Mouse (Mus musculus) midbrain, embryonic 12.5 days (tissue): ENCODE measurements around the gene Mrpl52. TPM values are rescaled to one million over a fixed set of nuclear protein-coding genes. Genes with fewer than 3 reads are reported as not detected.

Source experiments
- ATAC-seq: fragments of 200-750 bp; cut with Nextera tagmentation; 2 replicates; pipeline ENCODE4 v1.8.0; 2017; ENCODE audit warnings: low read depth, moderate TSS enrichment, moderate library complexity; ENCODE audit not compliant: low FRiP score
- H3K27ac ChIP-seq: fragments of 300-500 bp; sonication (generic); replicated peaks from 2 replicates; pipeline ENCODE4 v1.5.1; 2016; ENCODE audit warnings: mild to moderate bottlenecking
- H3K27me3 ChIP-seq: fragments of 300-500 bp; sonication (generic); 2 replicates; pipeline ENCODE4 v1.6.1; 2016; ENCODE audit warnings: mild to moderate bottlenecking
- H3K36me3 ChIP-seq: fragments of 300-500 bp; sonication (generic); 2 replicates; pipeline ENCODE4 v1.6.1; 2016
- H3K4me1 ChIP-seq: fragments of 300-500 bp; sonication (generic); 2 replicates; pipeline ENCODE4 v1.6.1; 2016
- H3K4me2 ChIP-seq: fragments of 300-500 bp; sonication (generic); replicated peaks from 2 replicates; pipeline ENCODE4 v1.6.1; 2016; ENCODE audit warnings: mild to moderate bottlenecking, moderate library complexity
- H3K4me3 ChIP-seq: fragments of 300-500 bp; sonication (generic); 2 replicates; pipeline ENCODE4 v1.5.1; 2016; ENCODE audit warnings: mild to moderate bottlenecking
- H3K9ac ChIP-seq: fragments of 300-500 bp; sonication (generic); replicated peaks from 2 replicates; pipeline ENCODE4 v1.6.1; 2016; ENCODE audit warnings: mild to moderate bottlenecking, moderate library complexity
- H3K9me3 ChIP-seq: fragments of 300-500 bp; sonication (generic); 2 replicates; pipeline ENCODE4 v1.6.1; 2016; ENCODE audit warnings: mild to moderate bottlenecking
- WGBS: fragments of 180-500 bp; shearing (Covaris S2); methylation state at CpG from one replicate; pipeline ENCODE4 v1.1.7; 2016; 5-methylcytosine and 5-hydroxymethylcytosine counted together
- polyA plus RNA-seq: library from polyadenylated mRNA; unstranded; fragments of >200 nt; fragmentation: Nextera tagmentation; extraction: Ambion mirVana; gene quantifications from 2 replicates; pipeline ENCODE4 v1.2.1, GENCODE M21; 2016

Gene Mrpl52
- polyA plus RNA-seq = 262 and 264 TPM in 2 replicates

DNA sequence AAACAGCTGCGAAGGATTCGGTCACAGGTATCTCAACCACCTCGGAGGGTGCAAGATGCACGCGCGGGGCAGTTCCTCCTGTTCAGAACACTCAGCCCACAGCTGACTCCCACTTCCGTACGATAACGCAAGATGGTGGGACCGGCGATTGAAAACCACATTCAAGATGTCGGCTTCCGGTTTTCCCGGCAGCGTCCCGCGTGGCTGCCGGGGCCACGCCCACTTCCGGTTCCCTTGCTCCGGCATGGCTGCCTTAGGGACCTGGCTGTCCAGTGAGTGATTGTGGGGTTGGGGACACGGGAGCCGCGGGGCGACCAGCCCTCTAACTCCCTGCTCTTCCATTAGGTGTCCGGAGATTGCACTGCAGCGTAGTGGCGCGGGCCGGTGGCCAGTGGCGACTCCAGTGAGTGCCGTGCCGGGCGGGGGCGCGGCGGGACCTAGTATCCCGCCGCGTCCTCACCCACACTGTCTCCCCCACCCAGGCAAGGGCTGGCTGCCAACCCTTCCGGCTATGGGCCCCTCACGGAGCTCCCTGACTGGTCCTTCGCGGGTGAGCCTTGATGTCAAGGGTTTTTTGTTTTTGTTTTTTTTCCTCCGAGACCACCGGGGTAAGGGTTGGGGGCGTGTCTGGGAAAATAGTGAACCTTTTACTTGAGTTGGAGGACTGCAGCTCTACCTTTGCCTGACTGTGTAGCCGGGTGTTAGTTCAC, at the start of gene Mrpl52:
Gene Mrpl52 (plus strand): TSS at position 221 of the 710 bp plus-strand sequence.
- H3K9me3 ChIP-seq = no peaks in the 10 kb centered on the region
- peaks cover 10% of the 10 kb centered on the region; the same call in 1 of the 2 replicates for H3K36me3 ChIP-seq
- no peaks in the 10 kb centered on the region for H3K27me3 ChIP-seq
- H3K9ac ChIP-seq = peak within 1 kb of the TSS; percentile 84
- ATAC-seq = peak; percentile 80
- peaks cover 39% of the 10 kb centered on the region for H3K4me1 ChIP-seq
- WGBS = under 1% methylated on average over 48 of the region's 48 CpGs
- H3K4me3 ChIP-seq = peak within 1 kb of the TSS; percentile 86
- H3K27ac ChIP-seq = peak within 1 kb of the TSS; percentile 83
- H3K4me2 ChIP-seq = peak within 1 kb of the TSS; percentile 64

DNA sequence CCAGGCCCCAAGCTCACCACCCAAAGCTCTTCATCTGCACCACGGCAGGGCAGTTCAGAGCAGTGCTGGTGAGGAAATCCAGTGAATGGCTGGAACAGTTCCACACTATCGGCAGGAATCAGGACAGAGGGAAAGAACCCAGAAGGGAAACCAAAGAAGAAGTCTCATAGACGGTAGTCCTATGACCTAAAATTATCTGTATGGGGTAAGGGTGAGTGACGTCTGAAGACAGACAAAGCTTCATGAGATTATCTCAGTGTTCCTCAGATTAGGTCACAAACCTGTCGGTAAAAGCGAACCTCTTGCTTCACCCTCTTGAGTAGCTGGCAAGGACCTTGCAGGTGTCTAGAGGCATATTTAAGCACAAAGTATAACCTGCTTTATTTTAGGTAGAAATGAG, 49.5 kb upstream of the Mrpl52 start:
- Histone ChIP-seq H3K4me2 (no peak overlapping the region), H3K27me3 (no peaks in the 10 kb centered on the region), H3K27ac (no peak overlapping the region), H3K4me3 (no peak overlapping the region), H3K9me3 (no peaks in the 10 kb centered on the region), H3K9ac (no peak overlapping the region), H3K36me3 (no peaks in the 10 kb centered on the region), H3K4me1 (no peaks in the 10 kb centered on the region)
- ATAC-seq = no peak
- 91% methylated on average over 6 of the region's 6 CpGs for WGBS

GRCm38 (mm10) chr14:54379571-54379970, 47.1 kb upstream of the Mrpl52 start:
- no peak overlapping the region for H3K27ac ChIP-seq
- ATAC-seq = no peak
- WGBS = 86% methylated on average over 13 of the region's 13 CpGs
- no peaks in the 10 kb centered on the region for H3K36me3 ChIP-seq
- H3K4me2 ChIP-seq = no peak overlapping the region
- no peaks in the 10 kb centered on the region for H3K27me3 ChIP-seq
- H3K4me3 ChIP-seq = no peak overlapping the region
- H3K9me3 ChIP-seq = no peaks in the 10 kb centered on the region
- H3K4me1 ChIP-seq = no peaks in the 10 kb centered on the region
- no peak overlapping the region for H3K9ac ChIP-seq

DNA sequence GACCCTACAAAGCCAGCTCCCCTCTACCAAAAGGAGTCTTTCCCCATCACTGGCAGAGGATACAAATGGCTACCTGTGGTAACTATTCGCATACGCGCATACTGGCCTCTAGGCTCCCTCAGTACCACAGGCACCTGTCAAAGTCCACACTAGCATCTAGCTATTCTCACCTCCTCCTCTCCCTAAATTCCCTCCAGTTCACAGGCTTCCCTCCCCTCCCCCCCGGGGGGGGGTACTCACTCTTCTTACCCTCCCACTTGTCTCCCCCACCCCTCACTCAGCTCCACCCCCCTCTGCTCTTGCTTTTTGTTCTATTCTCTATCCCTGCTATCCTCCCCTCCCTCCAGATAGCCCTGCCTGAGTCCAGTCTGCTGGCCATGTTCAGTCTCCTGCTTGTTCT, 46.1 kb upstream of the Mrpl52 start:
- Histone ChIP-seq H3K27ac (no peak overlapping the region), H3K4me2 (no peak overlapping the region), H3K9me3 (no peaks in the 10 kb centered on the region), H3K4me1 (no peaks in the 10 kb centered on the region), H3K4me3 (no peak overlapping the region), H3K9ac (no peak overlapping the region), H3K36me3 (no peaks in the 10 kb centered on the region), H3K27me3 (no peaks in the 10 kb centered on the region)
- 77% methylated on average over 4 of the region's 4 CpGs for WGBS
- no peak for ATAC-seq

GRCm38 (mm10) chr14:54381816-54382215, 44.9 kb upstream of the Mrpl52 start:
- H3K4me3 ChIP-seq = no peak overlapping the region
- H3K4me1 ChIP-seq = no peaks in the 10 kb centered on the region
- 83% methylated on average over 10 of the region's 10 CpGs for WGBS
- no peaks in the 10 kb centered on the region for H3K36me3 ChIP-seq
- H3K27ac ChIP-seq = no peak overlapping the region
- ATAC-seq = no peak
- no peaks in the 10 kb centered on the region for H3K27me3 ChIP-seq
- no peaks in the 10 kb centered on the region for H3K9me3 ChIP-seq
- H3K4me2 ChIP-seq = no peak overlapping the region
- no peak overlapping the region for H3K9ac ChIP-seq

DNA sequence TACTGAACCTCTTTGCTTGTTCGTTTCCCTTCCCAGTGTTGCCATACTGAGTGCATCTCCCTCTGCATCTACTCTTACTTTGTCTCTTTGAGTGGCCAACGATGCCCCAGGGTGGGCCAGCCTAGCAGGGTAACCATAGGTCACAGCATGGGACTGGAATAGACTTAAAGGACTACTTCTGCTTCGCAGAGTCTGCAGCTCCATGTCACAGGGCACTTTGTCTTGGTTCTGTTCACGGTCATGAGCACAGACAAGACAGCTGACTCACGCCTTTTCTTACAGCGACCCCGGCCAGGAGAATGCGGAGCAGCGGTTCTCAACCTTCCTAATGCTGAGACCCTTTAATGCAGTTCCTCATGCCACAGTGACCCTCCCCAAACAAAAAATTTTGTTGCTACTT, 44.1 kb upstream of the Mrpl52 start:
- Histone ChIP-seq H3K36me3 (no peaks in the 10 kb centered on the region), H3K4me2 (no peak overlapping the region), H3K27me3 (no peaks in the 10 kb centered on the region), H3K4me1 (no peaks in the 10 kb centered on the region), H3K9ac (no peak overlapping the region), H3K4me3 (no peak overlapping the region), H3K27ac (no peak overlapping the region), H3K9me3 (no peaks in the 10 kb centered on the region)
- ATAC-seq = no peak
- 70% methylated on average over 9 of the region's 9 CpGs for WGBS

- no peak for ATAC-seq
- no peaks in the 10 kb centered on the region for H3K4me1 ChIP-seq
- no peaks in the 10 kb centered on the region for H3K9me3 ChIP-seq
Measured at GRCm38 (mm10) chr14:54383355-54383771, 43.3 kb upstream of the Mrpl52 start.

DNA sequence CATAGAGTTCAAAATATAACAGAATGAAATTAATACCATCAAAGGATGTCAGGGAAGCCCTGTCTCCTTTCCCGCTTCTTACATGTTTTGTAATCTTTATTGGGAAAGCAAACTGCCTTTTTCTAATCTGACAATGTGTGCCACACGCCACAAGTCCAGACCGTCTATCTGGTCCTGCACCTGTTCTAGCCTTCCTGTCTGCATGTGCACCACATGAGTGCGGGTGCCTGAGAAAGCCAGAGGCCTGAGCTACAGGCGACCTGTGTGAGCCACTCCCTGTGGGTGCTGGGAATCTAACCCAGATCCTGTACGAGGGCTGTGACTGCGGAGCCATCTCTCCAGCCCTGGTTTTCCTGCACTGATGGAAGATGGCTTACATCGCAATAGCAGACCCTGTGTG, 42.3 kb upstream of the Mrpl52 start:
- no peaks in the 10 kb centered on the region for H3K36me3 ChIP-seq
- H3K27me3 ChIP-seq = no peaks in the 10 kb centered on the region
- WGBS = 93% methylated on average over 8 of the region's 8 CpGs
- H3K4me2 ChIP-seq = no peak overlapping the region
- H3K4me3 ChIP-seq = no peak overlapping the region
- no peak for ATAC-seq
- H3K9me3 ChIP-seq = no peaks in the 10 kb centered on the region
- no peak overlapping the region for H3K9ac ChIP-seq
- no peaks in the 10 kb centered on the region for H3K4me1 ChIP-seq
- H3K27ac ChIP-seq = no peak overlapping the region

More at GRCm38 (mm10) chr14:54383355-54383771, 43.3 kb upstream of the Mrpl52 start:
- no peak overlapping the region for H3K4me3 ChIP-seq
- H3K36me3 ChIP-seq = no peaks in the 10 kb centered on the region
- no peak overlapping the region for H3K27ac ChIP-seq
- WGBS = 70% methylated on average over 4 of the region's 4 CpGs
- no peak overlapping the region for H3K4me2 ChIP-seq
- no peak overlapping the region for H3K9ac ChIP-seq
- H3K27me3 ChIP-seq = no peaks in the 10 kb centered on the region

- WGBS = 86% methylated on average over 7 of the region's 7 CpGs
- no peak overlapping the region for H3K4me2 ChIP-seq
- ATAC-seq = no peak
- no peaks in the 10 kb centered on the region for H3K4me1 ChIP-seq
- H3K4me3 ChIP-seq = no peak overlapping the region
- no peak overlapping the region for H3K9ac ChIP-seq
- H3K27me3 ChIP-seq = no peaks in the 10 kb centered on the region
- H3K9me3 ChIP-seq = no peaks in the 10 kb centered on the region
- H3K27ac ChIP-seq = no peak overlapping the region
- H3K36me3 ChIP-seq = no peaks in the 10 kb centered on the region
Measured at GRCm38 (mm10) chr14:54385968-54386618, 40.6 kb upstream of the Mrpl52 start.

GRCm38 (mm10) chr14:54387546-54387945, 39.2 kb upstream of the Mrpl52 start:
- Histone ChIP-seq H3K9ac (no peak overlapping the region), H3K9me3 (no peaks in the 10 kb centered on the region), H3K27me3 (no peaks in the 10 kb centered on the region), H3K4me3 (no peak overlapping the region), H3K4me2 (no peak overlapping the region), H3K4me1 (no peaks in the 10 kb centered on the region), H3K27ac (no peak overlapping the region), H3K36me3 (no peaks in the 10 kb centered on the region)
- 78% methylated on average over 6 of the region's 6 CpGs for WGBS
- no peak for ATAC-seq

- H3K27me3 ChIP-seq = no peaks in the 10 kb centered on the region
- no peak overlapping the region for H3K27ac ChIP-seq
- WGBS = 80% methylated on average over 6 of the region's 6 CpGs
- H3K4me2 ChIP-seq = no peak overlapping the region
- H3K9ac ChIP-seq = no peak overlapping the region
- no peak for ATAC-seq
- H3K9me3 ChIP-seq = no peaks in the 10 kb centered on the region
- H3K4me3 ChIP-seq = no peak overlapping the region
- H3K36me3 ChIP-seq = no peaks in the 10 kb centered on the region
- H3K4me1 ChIP-seq = no peaks in the 10 kb centered on the region
Measured at GRCm38 (mm10) chr14:54390843-54391242, 35.9 kb upstream of the Mrpl52 start.

- Histone ChIP-seq H3K9me3 (no peaks in the 10 kb centered on the region), H3K9ac (no peak overlapping the region), H3K4me2 (no peak overlapping the region), H3K36me3 (no peaks in the 10 kb centered on the region), H3K4me1 (no peaks in the 10 kb centered on the region), H3K27me3 (no peaks in the 10 kb centered on the region), H3K27ac (no peak overlapping the region), H3K4me3 (no peak overlapping the region)
- WGBS = 85% methylated on average over 3 of the region's 3 CpGs
- ATAC-seq = no peak
Measured at GRCm38 (mm10) chr14:54393794-54394193, 32.9 kb upstream of the Mrpl52 start.
